Mouse (Mus musculus) v-Abl transformed pro-B cells (cell line): ENCODE data around the gene Maml3.

ENCODE experiments used
- in situ Hi-C, 2 experiments: fragments of 400-800 bp; cut with MboI; formaldehyde crosslinking; loops; one replicate each; pipeline ENCODE4 v1.15.1; 2025; ENCODE audit not compliant: unreplicated experiment in 2 of 2

The Maml3 gene

GRCm38 (mm10) chr3:51849462-51849861 is 255.4 kb downstream of the Maml3 start:
- in situ Hi-C loops = no loop called here

GRCm38 (mm10) chr3:51847262-51847661 is 257.6 kb downstream of the Maml3 start:
- in situ Hi-C loops = no loop called here

GRCm38 (mm10) chr3:51844255-51844654 is 260.6 kb downstream of the Maml3 start:
- in situ Hi-C loops = no loop called here

- in situ Hi-C loops = no loop called here
Observed at GRCm38 (mm10) chr3:51842140-51842539, 262.7 kb downstream of the Maml3 start.

- in situ Hi-C loops = no loop called here
Observed at GRCm38 (mm10) chr3:51841598-51841997, 263.3 kb downstream of the Maml3 start.

- in situ Hi-C loops = no loop called here
Observed at GRCm38 (mm10) chr3:51841177-51841576, 263.7 kb downstream of the Maml3 start.

GRCm38 (mm10) chr3:51840095-51840805 is 264.6 kb downstream of the Maml3 start:
- in situ Hi-C loops = no loop called here

GRCm38 (mm10) chr3:51839353-51839715 is 265.5 kb downstream of the Maml3 start:
- in situ Hi-C loops = no loop called here

- in situ Hi-C loops = no loop called here
Observed at GRCm38 (mm10) chr3:51838696-51839352, 266.1 kb downstream of the Maml3 start.

GRCm38 (mm10) chr3:51832985-51833384 is 271.9 kb downstream of the Maml3 start:
- in situ Hi-C loops = no loop called here

GRCm38 (mm10) chr3:51830821-51831429 is 274.0 kb downstream of the Maml3 start:
- in situ Hi-C loops = no loop called here

GRCm38 (mm10) chr3:51825530-51825929 is 279.3 kb downstream of the Maml3 start:
- in situ Hi-C loops = no loop called here

GRCm38 (mm10) chr3:51824506-51824905 is 280.4 kb downstream of the Maml3 start:
- in situ Hi-C loops = no loop called here

GRCm38 (mm10) chr3:51821551-51821950 is 283.3 kb downstream of the Maml3 start:
- in situ Hi-C loops = no loop called here

GRCm38 (mm10) chr3:51819109-51819508 is 285.8 kb downstream of the Maml3 start:
- in situ Hi-C loops = no loop called here

GRCm38 (mm10) chr3:51817919-51818318 is 287.0 kb downstream of the Maml3 start:
- in situ Hi-C loops = no loop called here

- in situ Hi-C loops = no loop called here
Observed at GRCm38 (mm10) chr3:51817329-51817728, 287.5 kb downstream of the Maml3 start.

- in situ Hi-C loops = no loop called here
Observed at GRCm38 (mm10) chr3:51816517-51817285, 288.2 kb downstream of the Maml3 start.

- in situ Hi-C loops = loop anchor here in 1 of 2 experiments (5.0 kb wide), 1 partner anchor 38 kb away; no protein-coding TSS in a partner anchor
Observed at GRCm38 (mm10) chr3:51814073-51814472, 290.8 kb downstream of the Maml3 start.

- in situ Hi-C loops = loop anchor here in 1 of 2 experiments (5.0 kb wide), 1 partner anchor 39 kb away; no protein-coding TSS in a partner anchor
Observed at GRCm38 (mm10) chr3:51813186-51813585, 291.7 kb downstream of the Maml3 start.

GRCm38 (mm10) chr3:51810731-51811130 is 294.1 kb downstream of the Maml3 start:
- in situ Hi-C loops = loop anchor here in 1 of 2 experiments (5.0 kb wide), 1 partner anchor 42 kb away; no protein-coding TSS in a partner anchor
